Mouse (Mus musculus): ENCODE results near the gene Gm10337. TPM values are rescaled to one million over a fixed set of nuclear protein-coding genes. Genes with fewer than 3 reads are reported as not detected.

The Gm10337 gene
- polyA plus RNA-seq (2017; shearing (Covaris generic)): not detected

DNA sequence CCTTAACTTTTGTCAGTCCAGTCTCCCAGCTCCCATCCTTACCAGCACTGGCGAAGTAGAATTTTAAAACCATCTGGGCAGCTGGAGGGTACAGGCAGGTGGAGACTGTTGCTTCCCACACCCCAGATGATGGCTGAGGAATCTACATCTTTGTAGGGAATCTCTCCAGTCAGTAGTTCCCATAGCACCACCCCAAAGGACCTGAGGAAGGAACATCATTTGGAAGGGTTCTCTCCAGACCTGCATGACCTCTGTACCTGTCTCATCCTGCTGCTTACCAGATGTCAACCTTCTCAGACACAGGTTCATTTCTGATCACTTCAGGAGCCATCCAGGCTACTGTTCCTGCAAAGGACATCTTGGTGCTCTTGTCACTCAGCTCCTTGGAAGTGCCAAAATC lies at the start of gene Gm10337:
Gene Gm10337, plus strand, starts transcription at position 276 of the 400 bp plus-strand sequence.

GRCm38 (mm10) chr15:102458904-102459317 lies 44.6 kb upstream of the Gm10337 start, which contains the start of gene Prr13:
Gene Prr13, plus strand, starts transcription at chr15:102459028.

DNA sequence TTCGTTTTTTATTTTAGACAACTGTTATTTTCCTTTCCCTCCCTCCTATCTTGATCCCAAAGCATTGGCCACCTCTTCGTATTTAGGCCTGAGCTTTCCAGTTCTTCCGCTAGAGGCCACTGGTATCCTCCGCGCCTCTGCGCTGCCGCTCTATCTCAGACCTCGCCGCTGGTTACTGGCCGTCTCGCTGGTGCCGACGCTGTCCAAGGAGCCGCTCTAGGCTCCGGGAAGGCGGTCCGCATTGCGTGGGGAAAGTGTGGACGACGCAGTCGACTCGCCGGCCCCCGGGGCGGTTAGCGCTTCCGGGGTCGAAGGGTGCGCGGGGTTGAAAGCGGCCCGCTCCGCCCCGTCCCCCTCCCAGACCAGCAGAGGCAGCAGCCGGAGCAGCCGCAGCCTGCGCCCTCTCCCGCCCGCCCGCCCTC lies 33.3 kb upstream of the Gm10337 start, which contains the start of gene Pcbp2:
Gene Pcbp2, plus strand, starts transcription at position 357 of the 422 bp plus-strand sequence.

DNA sequence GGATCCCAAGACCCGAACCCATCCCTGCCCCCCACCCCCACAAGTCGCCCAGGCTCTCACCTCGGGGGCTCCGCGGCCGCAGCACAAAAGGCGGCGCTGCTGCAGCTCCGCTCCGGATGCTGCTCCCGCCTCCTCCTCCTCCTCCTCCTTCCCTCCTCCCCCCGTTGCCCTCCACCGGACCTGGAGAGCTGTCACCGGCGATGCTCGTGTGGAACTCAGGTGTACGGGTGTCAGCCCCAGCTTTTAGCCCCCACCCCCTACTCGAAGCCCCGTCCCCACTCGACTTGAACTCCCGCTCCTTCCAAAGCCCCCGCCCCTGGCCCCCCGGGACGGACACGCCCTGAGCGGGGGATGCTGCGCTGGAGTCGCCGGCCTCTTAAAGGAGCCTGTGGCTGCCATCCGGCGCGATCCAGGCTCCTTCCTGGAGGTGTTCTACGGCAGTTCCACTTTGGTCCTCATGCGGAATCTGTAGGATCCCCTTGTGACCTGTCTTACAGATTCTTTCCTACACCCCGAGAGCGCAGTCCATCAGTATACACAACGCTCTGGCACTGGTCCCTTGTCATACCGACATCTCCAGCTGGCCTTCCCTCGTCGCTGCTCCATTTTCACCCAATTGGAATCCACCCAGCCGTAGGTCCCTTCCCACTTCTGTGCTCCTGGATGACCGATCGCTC lies 13.3 kb downstream of the Gm10337 start, which contains the start of gene Map3k12:
Gene Map3k12, minus strand, starts transcription at position 337 of the 677 bp plus-strand sequence.

DNA sequence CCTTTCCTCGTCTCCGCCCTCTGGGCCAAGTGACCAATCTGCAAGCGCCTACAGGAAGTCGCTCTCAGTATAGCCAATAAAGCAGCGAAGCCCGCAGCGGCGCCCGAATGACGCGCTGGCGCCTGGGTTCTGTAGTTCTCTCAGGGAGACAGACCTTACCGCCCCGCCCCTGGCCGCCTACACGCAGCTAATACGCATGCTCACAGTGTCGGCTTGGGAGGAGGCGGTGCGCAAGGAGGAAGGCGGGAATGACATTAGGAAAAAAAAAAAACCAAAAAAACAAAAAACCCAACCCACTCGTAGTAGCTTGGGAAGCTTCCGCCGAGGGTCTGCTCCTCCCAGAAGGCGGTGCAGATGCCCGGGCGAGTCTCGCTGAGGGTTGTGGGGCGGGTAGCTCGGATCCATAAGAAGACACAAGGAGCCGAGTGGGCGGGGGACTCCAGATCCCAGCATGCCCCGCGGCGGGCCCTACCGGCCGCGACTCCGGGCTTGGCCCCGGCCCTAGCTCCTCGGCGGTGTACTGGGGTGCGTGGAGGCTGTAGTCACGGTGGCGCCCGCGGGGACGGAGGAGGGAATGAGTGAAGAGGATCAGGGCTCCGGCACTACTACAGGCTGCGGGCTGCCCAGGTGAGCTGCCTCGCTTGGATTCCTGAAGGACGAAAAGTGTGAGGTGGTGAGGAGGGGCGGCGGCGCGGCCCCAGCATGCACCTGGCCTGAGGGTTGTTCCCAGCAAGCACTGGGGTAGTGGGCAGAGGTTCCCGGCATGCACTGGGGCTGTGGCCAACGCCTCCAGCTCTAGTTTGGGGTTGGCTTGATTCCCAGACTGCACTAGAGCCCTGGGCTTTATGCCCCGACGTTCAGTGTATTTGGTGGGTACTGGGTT lies 14.7 kb downstream of the Gm10337 start, which contains the start of gene Tarbp2:
Gene Tarbp2, plus strand, starts transcription at position 217 of the 883 bp plus-strand sequence.

DNA sequence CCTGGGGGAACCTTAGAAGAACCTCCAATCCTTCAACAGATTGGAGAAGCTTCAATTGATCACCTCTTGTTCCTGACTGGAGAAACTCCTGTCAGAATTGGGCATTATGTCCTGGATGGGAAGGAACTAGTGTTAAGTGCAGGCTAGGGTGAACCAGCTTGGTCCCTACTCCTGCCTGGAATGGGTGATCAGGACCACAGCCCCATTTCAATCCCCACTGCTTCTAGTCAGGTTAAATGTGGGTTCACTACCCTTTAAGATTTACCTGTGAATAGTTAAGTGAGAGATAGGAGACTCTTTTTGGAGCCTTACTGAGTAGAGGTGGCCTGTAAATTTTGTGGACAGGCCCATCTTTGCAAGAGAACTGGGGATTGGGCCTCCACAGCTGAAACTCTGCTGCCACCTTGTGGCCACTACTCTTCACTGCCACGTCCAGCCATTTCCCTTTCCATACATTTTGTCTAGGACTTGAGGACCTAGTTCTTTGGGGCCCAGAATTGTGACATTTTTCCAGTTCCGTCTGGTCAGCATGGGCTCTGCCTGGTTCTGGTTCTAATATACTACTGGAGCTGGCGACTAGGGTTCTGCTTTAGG lies 21.5 kb downstream of the Gm10337 start, which contains the start of gene Npff:
Gene Npff, minus strand, starts transcription at position 51 of the 594 bp plus-strand sequence.

Other genes starting within 250 kb of the Gm10337 start
- 25.5 TPM for gene Rarg, start 246.2 kb upstream of the Gm10337 start, polyA plus RNA-seq (2017; shearing (Covaris generic))
- gene Gm9918, start 233.2 kb upstream of the Gm10337 start, polyA plus RNA-seq (2017; shearing (Covaris generic)): not detected
- gene Mfsd5, start 224.3 kb upstream of the Gm10337 start, polyA plus RNA-seq (2017; shearing (Covaris generic)): 36.3 TPM
- gene Espl1, start 207.5 kb upstream of the Gm10337 start, polyA plus RNA-seq (2017; shearing (Covaris generic)): 0.50 TPM
- 472 TPM for gene Pfdn5, start 177.6 kb upstream of the Gm10337 start, polyA plus RNA-seq (2017; shearing (Covaris generic))
- 43.2 TPM for gene Myg1, start 172.0 kb upstream of the Gm10337 start, polyA plus RNA-seq (2017; shearing (Covaris generic))
- 37.0 TPM for gene Aaas, start 153.0 kb upstream of the Gm10337 start, polyA plus RNA-seq (2017; shearing (Covaris generic))
- not detected for gene Sp7, start 136.5 kb upstream of the Gm10337 start, polyA plus RNA-seq (2017; shearing (Covaris generic))
- 21.4 TPM for gene Sp1, start 97.6 kb upstream of the Gm10337 start, polyA plus RNA-seq (2017; shearing (Covaris generic))
- gene Amhr2, start 58.4 kb upstream of the Gm10337 start, polyA plus RNA-seq (2017; shearing (Covaris generic)): 1.2 TPM
- gene Prr13, start 44.7 kb upstream of the Gm10337 start, polyA plus RNA-seq (2017; shearing (Covaris generic)): 564 TPM
- 94.6 TPM for gene Pcbp2, start 33.2 kb upstream of the Gm10337 start, polyA plus RNA-seq (2017; shearing (Covaris generic))
- 7.1 TPM for gene Map3k12, start 13.3 kb downstream of the Gm10337 start, polyA plus RNA-seq (2017; shearing (Covaris generic))
- 61.1 TPM for gene Tarbp2, start 14.5 kb downstream of the Gm10337 start, polyA plus RNA-seq (2017; shearing (Covaris generic))
- 5.1 TPM for gene Npff, start 21.2 kb downstream of the Gm10337 start, polyA plus RNA-seq (2017; shearing (Covaris generic))
- gene Gm28047, start 121.3 kb downstream of the Gm10337 start, polyA plus RNA-seq (2017; shearing (Covaris generic)): not detected
- gene Atf7, start 121.7 kb downstream of the Gm10337 start, polyA plus RNA-seq (2017; shearing (Covaris generic)): 37.6 TPM
- gene Atp5g2, start 168.6 kb downstream of the Gm10337 start, polyA plus RNA-seq (2017; shearing (Covaris generic)): 13.2 TPM
- gene Calcoco1, start 218.5 kb downstream of the Gm10337 start, polyA plus RNA-seq (2017; shearing (Covaris generic)): 29.2 TPM

Data from effector memory CD4-positive, alpha-beta T cell, adult 5 months (primary cell).